Mouse (Mus musculus) pancreas, adult 10 weeks (tissue): ENCODE results near the gene Tent4b. TPM values are rescaled to one million over a fixed set of nuclear protein-coding genes. Genes with fewer than 3 reads are reported as not detected.

Source experiments
- polyA plus RNA-seq: library from polyadenylated mRNA; stranded (reverse); fragments of 350-450 nt; fragmentation: Illumina TruSeq; extraction: RNeasy Lipid Tissue Mini Kit (QIAGEN cat#74804); gene quantifications from one replicate; pipeline ENCODE4 v1.2.3, GENCODE M21; 2015; ENCODE audit warnings: low read depth, low replicate concordance; ENCODE audit not compliant: insufficient read depth

Gene Tent4b
- 5.1 TPM for polyA plus RNA-seq

DNA sequence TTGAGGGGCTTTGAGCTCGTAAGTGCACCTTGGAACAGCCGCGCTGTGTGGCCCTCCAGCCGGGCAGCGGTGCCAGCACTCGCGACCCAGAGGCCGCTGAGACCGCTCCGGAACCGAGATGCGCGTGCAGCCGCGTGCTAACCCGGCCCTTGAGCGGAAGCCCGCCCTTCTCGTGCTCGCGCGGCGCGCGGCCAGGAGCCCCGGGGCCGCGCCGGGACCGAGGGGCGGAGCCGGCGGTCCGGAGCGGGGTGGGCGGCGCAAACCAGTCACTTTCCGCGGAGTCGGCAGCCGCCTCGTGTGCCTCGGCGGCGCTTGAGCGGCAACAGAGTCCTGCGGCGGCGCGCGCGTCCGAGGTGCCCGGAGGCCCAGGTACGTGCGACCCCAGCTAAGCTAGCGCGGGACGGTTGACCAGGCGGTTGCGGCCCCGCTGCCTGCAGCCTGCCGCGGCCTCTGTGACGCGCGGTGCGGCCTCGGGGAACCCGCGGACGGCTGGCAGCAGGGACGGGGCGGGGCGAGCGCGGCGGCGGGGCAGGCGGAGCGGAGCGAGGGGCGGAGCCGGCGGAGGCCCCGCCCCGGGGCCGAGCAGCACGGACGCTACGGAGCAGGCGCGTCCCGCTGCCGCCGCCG is at the start of gene Tent4b:
Gene Tent4b (plus strand): TSS at position 269 of the 627 bp plus-strand sequence.

DNA sequence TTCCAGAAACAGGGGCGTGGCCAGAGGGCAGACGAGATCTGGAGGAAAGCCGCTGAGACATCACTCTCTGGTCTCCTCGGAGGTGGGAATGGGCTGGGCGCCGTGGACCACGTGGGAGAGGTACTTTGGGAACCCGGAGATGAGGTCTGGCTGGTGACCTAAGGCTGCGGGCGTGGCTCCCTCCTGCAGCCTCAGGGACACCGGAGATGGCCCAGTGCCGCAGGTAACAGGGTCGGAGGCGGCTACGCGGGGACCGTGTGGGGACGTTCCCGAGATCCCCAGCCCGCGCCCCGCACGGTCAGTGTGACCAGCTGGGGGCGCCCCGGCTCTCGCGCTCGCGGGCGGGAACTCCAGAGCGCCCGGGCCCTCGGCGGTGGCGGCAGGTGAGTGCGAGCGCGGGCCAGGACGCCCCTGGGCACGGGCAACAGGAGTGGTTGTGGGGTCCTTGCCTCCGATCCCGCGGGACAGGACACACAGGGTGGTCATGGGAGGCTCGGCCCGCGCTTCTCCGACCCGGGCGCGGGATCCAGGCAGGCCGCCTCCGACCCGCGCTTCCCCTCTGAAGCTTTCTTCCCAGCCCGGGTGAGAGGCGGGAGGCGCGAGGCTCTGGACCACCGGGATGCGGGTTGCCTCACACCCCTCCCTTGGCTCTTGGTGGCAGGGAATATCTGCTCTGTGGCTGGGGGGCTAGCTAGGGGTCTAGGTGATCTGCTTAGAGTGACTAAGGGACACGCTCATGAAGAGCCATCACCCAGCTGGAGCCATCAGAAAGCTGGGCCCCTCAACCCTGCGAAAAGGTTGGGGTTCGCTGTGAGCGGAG is 73.4 kb downstream of the Tent4b start, which contains the start of gene Adcy7:
Gene Adcy7 (plus strand): TSS at position 173 of the 820 bp plus-strand sequence.

Other genes starting within 250 kb of the Tent4b start
- gene Zfp423, start 239.6 kb upstream of the Tent4b start, polyA plus RNA-seq, result 1.2 TPM
- gene Cnep1r1, start 80.4 kb upstream of the Tent4b start, polyA plus RNA-seq, result 11.7 TPM
- gene Heatr3, start 61.4 kb upstream of the Tent4b start, polyA plus RNA-seq, result 7.3 TPM
- 3.6 TPM for gene Adcy7, start 73.2 kb downstream of the Tent4b start, polyA plus RNA-seq
- gene Brd7, start 163.0 kb downstream of the Tent4b start, polyA plus RNA-seq, result 8.3 TPM